Mouse (Mus musculus) left cerebral cortex, postnatal 14 days (tissue): ENCODE measurements around the gene Uhrf1. TPM values are rescaled to one million over a fixed set of nuclear protein-coding genes. Genes with fewer than 3 reads are reported as not detected.

Experiments used
- DNase-seq, 2 experiments: peaks; one replicate each; pipeline ENCODE4 v3.0.0; 2021 to 2022; ENCODE audit warnings: low spot score in 2 of 2, mixed read lengths in 1 of 2
- intact Hi-C: fragments of 180-260 bp; cut with DNase I; formaldehyde crosslinking; loops from one replicate; pipeline ENCODE4 v1.15.1; 2025
- total RNA-seq, 2 experiments: library from RNA; stranded (reverse); gene quantifications; 2 replicates each; pipeline ENCODE4 v1.2.3; 2021

Gene Uhrf1
- total RNA-seq, 2 experiments from 2014 or later: 2.1 to 2.8 TPM

- intact Hi-C loops: no loop called here
- DNase-seq: no peak
Observed at GRCm38 (mm10) chr17:56293291-56293690, 9.8 kb upstream of the Uhrf1 start.

- intact Hi-C loops: no loop called here
- peak in 1 of 2 experiments; percentile 47 for DNase-seq
Observed at GRCm38 (mm10) chr17:56294241-56294640, 8.9 kb upstream of the Uhrf1 start.

GRCm38 (mm10) chr17:56296201-56296600 is 6.9 kb upstream of the Uhrf1 start:
- DNase-seq: no peak
- intact Hi-C loops: no loop called here

- intact Hi-C loops: no loop called here
- DNase-seq: no peak
Observed at GRCm38 (mm10) chr17:56298238-56298637, 4.9 kb upstream of the Uhrf1 start.

GRCm38 (mm10) chr17:56300186-56300585 is 2.9 kb upstream of the Uhrf1 start, which contains the start of gene Arrdc5:
Gene Arrdc5, minus strand, starts transcription at chr17:56300286.
- no peak for DNase-seq
- intact Hi-C loops: no loop called here

- intact Hi-C loops: no loop called here
- no peak for DNase-seq
Observed at GRCm38 (mm10) chr17:56302363-56302996, 641 bp upstream of the Uhrf1 start.

- peak; percentile 92 to 94 for DNase-seq
- intact Hi-C loops: no loop called here
Observed at GRCm38 (mm10) chr17:56303847-56304586, 896 bp downstream of the Uhrf1 start.

- intact Hi-C loops: no loop called here
- no peak for DNase-seq
Observed at GRCm38 (mm10) chr17:56304718-56305117, 1.6 kb downstream of the Uhrf1 start.

GRCm38 (mm10) chr17:56305156-56305555 is 2.0 kb downstream of the Uhrf1 start:
- DNase-seq: no peak
- intact Hi-C loops: no loop called here

GRCm38 (mm10) chr17:56305826-56306225 is 2.7 kb downstream of the Uhrf1 start:
- intact Hi-C loops: no loop called here
- no peak for DNase-seq

- intact Hi-C loops: no loop called here
- no peak for DNase-seq
Observed at GRCm38 (mm10) chr17:56308088-56308487, 5.0 kb downstream of the Uhrf1 start.

- intact Hi-C loops: no loop called here
- DNase-seq: no peak
Observed at GRCm38 (mm10) chr17:56309191-56309945, 6.2 kb downstream of the Uhrf1 start.

GRCm38 (mm10) chr17:56324419-56324818 is 21.3 kb downstream of the Uhrf1 start:
- intact Hi-C loops: no loop called here
- DNase-seq: no peak

- intact Hi-C loops: no loop called here
- DNase-seq: peak; percentile 99 to 100
Observed at GRCm38 (mm10) chr17:56325450-56326152, 22.5 kb downstream of the Uhrf1 start, which contains the start of gene Kdm4b. Gene Kdm4b, plus strand, starts transcription at chr17:56326062.

GRCm38 (mm10) chr17:56326153-56327147 is 23.3 kb downstream of the Uhrf1 start:
- DNase-seq: peak in 1 of 2 experiments; percentile 24

GRCm38 (mm10) chr17:56329267-56329666 is 26.1 kb downstream of the Uhrf1 start:
- intact Hi-C loops: no loop called here
- DNase-seq: no peak

More at GRCm38 (mm10) chr17:56326153-56327147, 23.3 kb downstream of the Uhrf1 start:
- intact Hi-C loops: no loop called here

- intact Hi-C loops: no loop called here
- no peak for DNase-seq
Observed at GRCm38 (mm10) chr17:56330345-56330744, 27.2 kb downstream of the Uhrf1 start.

GRCm38 (mm10) chr17:56331256-56331655 is 28.1 kb downstream of the Uhrf1 start:
- DNase-seq: no peak
- intact Hi-C loops: no loop called here
